Mouse (Mus musculus) thymus, postnatal 0 days (tissue): ENCODE measurements around the gene Cox10. TPM values are rescaled to one million over a fixed set of nuclear protein-coding genes. Genes with fewer than 3 reads are reported as not detected.

ENCODE experiments used
- DNase-seq: peaks from one replicate; pipeline ENCODE4 v3.0.0-alpha.2; 2015; ENCODE audit warnings: low spot score
- polyA plus RNA-seq: library from polyadenylated mRNA; unstranded; fragments of >200 nt; fragmentation: Nextera tagmentation; extraction: Ambion mirVana; gene quantifications from 2 replicates; pipeline ENCODE4 v1.2.1, GENCODE M21; 2015

The Cox10 gene
- polyA plus RNA-seq, 1 experiment from 2014 or later, result 23.8 TPM

- no peak for DNase-seq
Observed at GRCm38 (mm10) chr11:63918321-63919105, 160.8 kb downstream of the Cox10 start.

GRCm38 (mm10) chr11:63917561-63917960 lies 161.7 kb downstream of the Cox10 start:
- DNase-seq, result no peak

DNA sequence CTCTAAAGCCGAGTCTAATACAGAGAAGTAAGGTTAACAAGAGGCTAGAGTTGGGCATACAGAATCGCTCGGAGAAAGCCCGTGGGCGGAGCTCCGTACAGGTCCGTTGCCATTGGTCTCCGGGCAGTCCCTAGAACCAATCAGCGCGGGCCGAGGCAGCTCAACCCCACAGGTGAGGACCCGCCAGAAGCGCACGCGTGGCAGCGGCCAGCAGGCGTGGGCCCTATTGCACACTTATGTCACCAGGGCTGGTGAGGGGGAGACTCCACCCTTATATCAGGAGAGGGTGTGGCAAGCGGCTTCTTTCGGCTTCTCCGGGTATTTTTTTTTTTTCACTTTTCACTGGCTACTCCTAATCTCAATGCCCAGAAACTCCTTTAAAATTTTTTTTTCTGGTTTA lies 164.9 kb downstream of the Cox10 start:
- DNase-seq, result peak; percentile 64

DNA sequence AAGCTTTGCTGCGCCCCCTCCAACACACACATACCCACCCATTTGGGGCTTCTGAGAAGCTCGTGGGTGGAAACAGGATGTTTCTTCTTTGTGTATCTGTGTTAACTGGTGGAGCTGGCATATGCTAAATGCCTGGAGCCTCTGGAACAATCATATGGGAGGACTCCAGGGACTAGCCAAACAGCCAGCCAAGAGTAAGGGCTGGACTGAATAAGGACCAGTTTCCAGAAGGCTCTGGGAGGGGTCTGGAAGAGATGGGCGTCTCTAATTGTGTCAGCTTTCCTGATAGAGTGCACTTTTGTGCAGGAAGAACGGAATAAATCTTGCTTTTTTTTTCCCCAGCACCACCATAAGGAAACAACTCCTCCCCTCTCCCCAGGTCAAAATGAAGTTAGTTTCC lies 165.3 kb downstream of the Cox10 start:
- no peak for DNase-seq

Other genes with a start within 250 kb of the Cox10 start
- gene Hs3st3b1, start 157.2 kb downstream of the Cox10 start, polyA plus RNA-seq, result 2.0 and 2.2 TPM in 2 replicates